Mouse (Mus musculus) stomach, postnatal 0 days (tissue): ENCODE results near the gene Unc45b. TPM values are rescaled to one million over a fixed set of nuclear protein-coding genes. Genes with fewer than 3 reads are reported as not detected.
A peak's percentile ranks its signal among the peaks of the same experiment; 100 is the strongest.

Experiments used
- ATAC-seq: fragments of 200-750 bp; cut with Nextera tagmentation; 2 replicates; pipeline ENCODE4 v1.8.0; 2017; ENCODE audit not compliant: low FRiP score, low TSS enrichment
- DNase-seq: peaks from one replicate; pipeline ENCODE4 v3.0.0-alpha.2; 2016; ENCODE audit warnings: low spot score
- H3K27ac ChIP-seq: fragments of 300-500 bp; sonication (generic); replicated peaks from 2 replicates; pipeline ENCODE4 v1.5.1; 2014; ENCODE audit warnings: mild to moderate bottlenecking, control low read depth
- H3K27me3 ChIP-seq: fragments of 300-500 bp; sonication (generic); 2 replicates; pipeline ENCODE4 v1.6.1; 2014; ENCODE audit warnings: low read length; ENCODE audit not compliant: control insufficient read depth, insufficient read depth
- H3K36me3 ChIP-seq: fragments of 300-500 bp; sonication (generic); 2 replicates; pipeline ENCODE4 v1.6.1; 2014; ENCODE audit warnings: low read length, mixed read lengths; ENCODE audit not compliant: control insufficient read depth, insufficient read depth
- H3K4me1 ChIP-seq: fragments of 300-500 bp; sonication (generic); replicated peaks from 2 replicates; pipeline ENCODE4 v1.6.1; 2014; ENCODE audit warnings: antibody characterized with exemption; ENCODE audit not compliant: control insufficient read depth, insufficient read depth
- H3K4me2 ChIP-seq: fragments of 300-500 bp; sonication (generic); replicated peaks from 2 replicates; pipeline ENCODE4 v1.6.1; 2014; ENCODE audit warnings: low read depth, mild to moderate bottlenecking, control low read depth, moderate library complexity
- H3K4me3 ChIP-seq: fragments of 300-500 bp; sonication (generic); 2 replicates; pipeline ENCODE4 v1.5.1; 2014; ENCODE audit warnings: low read depth, low read length, control low read depth
- H3K9ac ChIP-seq: fragments of 300-500 bp; sonication (generic); 2 replicates; pipeline ENCODE4 v1.6.1; 2014; ENCODE audit warnings: mild to moderate bottlenecking, low read length, control low read depth, mixed read lengths
- H3K9me3 ChIP-seq: fragments of 300-500 bp; sonication (generic); 2 replicates; pipeline ENCODE4 v1.6.1; 2016; ENCODE audit warnings: low read length; ENCODE audit not compliant: control insufficient read depth
- CTCF ChIP-seq: IDR thresholded peaks from 2 replicates; pipeline ENCODE4 v1.5.1; 2016; ENCODE audit warnings: antibody characterized with exemption, low read depth, mild to moderate bottlenecking, moderate library complexity
- EP300 ChIP-seq: optimal IDR thresholded peaks from 2 replicates; pipeline ENCODE3; 2016; ENCODE audit warnings: antibody characterized with exemption
- WGBS: fragments of 180-500 bp; shearing (Covaris S2); extraction: QIAGEN DNeasy Blood & Tissue Kit; methylation state at CpG from one replicate; pipeline ENCODE4 v1.1.7; 2014; 5-methylcytosine and 5-hydroxymethylcytosine counted together
- polyA plus RNA-seq: library from polyadenylated mRNA; unstranded; fragments of >200 nt; fragmentation: Nextera tagmentation; extraction: Ambion mirVana; gene quantifications from 2 replicates; pipeline ENCODE4 v1.2.1, GENCODE M21; 2015

The Unc45b gene
- 0.99 and 1.2 TPM in 2 replicates for polyA plus RNA-seq

DNA sequence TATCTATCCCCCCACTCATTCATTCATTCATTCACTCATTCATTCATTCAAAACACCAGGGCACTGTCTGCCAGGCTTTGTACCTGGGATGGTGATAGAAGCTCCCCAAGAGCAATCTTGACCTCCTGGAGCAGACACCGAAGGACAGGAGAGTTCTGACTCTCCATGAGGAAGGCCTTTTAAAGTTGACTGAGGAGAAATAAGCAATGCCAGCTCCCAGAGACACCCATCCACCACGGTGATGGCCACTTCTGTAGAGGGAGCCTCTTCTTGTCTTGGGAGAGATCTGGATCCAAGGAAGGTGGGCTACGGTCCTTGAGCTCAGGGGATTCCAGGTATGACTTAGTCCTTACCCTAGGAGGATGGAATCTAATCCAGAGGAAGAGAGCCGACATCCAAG lies at the start of gene Unc45b:
Unc45b (plus strand) TSS at position 301 of the 400 bp plus-strand sequence.
- TF ChIP-seq CTCF = no peak
- WGBS = 74% methylated on average over 4 of the region's 4 CpGs
- DNase-seq (no peak), ATAC-seq (no peak)
- Histone ChIP-seq H3K9ac (no peak within 1 kb of the TSS), H3K36me3 (no peaks in the 10 kb centered on the region; the same call in 1 of the 2 replicates), H3K27me3 (no peaks in the 10 kb centered on the region), H3K4me1 (peaks cover 3% of the 10 kb centered on the region), H3K4me3 (no peak within 1 kb of the TSS), H3K27ac (no peak within 1 kb of the TSS), H3K9me3 (no peaks in the 10 kb centered on the region), H3K4me2 (no peak within 1 kb of the TSS)

GRCm38 (mm10) chr11:82860759-82861158 lies 49.6 kb upstream of the Unc45b start:
- Histone ChIP-seq H3K27me3 (no peaks in the 10 kb centered on the region), H3K27ac (peak overlapping the region; percentile 63), H3K4me3 (no peak overlapping the region), H3K9me3 (no peaks in the 10 kb centered on the region), H3K36me3 (no peaks in the 10 kb centered on the region), H3K4me2 (no peak overlapping the region), H3K9ac (no peak overlapping the region), H3K4me1 (peaks cover 3% of the 10 kb centered on the region; the same call in 1 of the 2 replicates)
- 78% methylated on average over 6 of the region's 6 CpGs for WGBS
- peak; percentile 61 for DNase-seq
- ATAC-seq = peak; percentile 83
- no peak for TF ChIP-seq CTCF
- TF ChIP-seq EP300 = no peak

DNA sequence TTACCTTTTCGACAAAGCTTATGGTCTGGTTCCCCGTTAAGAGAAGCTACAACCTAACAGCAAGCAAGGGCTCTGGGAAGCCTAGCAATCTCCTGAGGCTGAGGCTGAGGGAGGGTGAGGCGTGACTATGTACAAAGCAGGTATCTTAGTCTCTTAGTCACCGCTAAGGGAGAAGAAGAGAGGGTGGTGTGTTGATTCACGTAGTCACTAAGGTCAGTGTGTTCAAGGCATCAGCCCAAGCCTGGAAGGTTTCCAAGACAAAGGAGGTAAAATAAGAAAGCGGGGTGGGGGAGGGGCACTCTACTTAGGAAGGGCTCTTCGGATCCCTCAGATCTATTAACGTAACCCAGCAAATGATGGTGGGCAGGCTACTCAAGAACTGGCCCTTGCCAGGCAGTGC lies 48.8 kb upstream of the Unc45b start:
- TF ChIP-seq CTCF (no peak), EP300 (no peak)
- DNase-seq (peak; percentile 77), ATAC-seq (peak; percentile 90)
- H3K9ac ChIP-seq = no peak overlapping the region
- 39% methylated on average over 8 of the region's 8 CpGs for WGBS
- H3K27me3 ChIP-seq = no peaks in the 10 kb centered on the region
- no peak overlapping the region for H3K4me2 ChIP-seq
- no peaks in the 10 kb centered on the region for H3K4me1 ChIP-seq
- peak overlapping the region; percentile 66 for H3K27ac ChIP-seq
- no peaks in the 10 kb centered on the region for H3K36me3 ChIP-seq
- no peak overlapping the region for H3K4me3 ChIP-seq
- no peaks in the 10 kb centered on the region for H3K9me3 ChIP-seq

GRCm38 (mm10) chr11:82862638-82863037 lies 47.7 kb upstream of the Unc45b start:
- Histone ChIP-seq H3K9me3 (no peaks in the 10 kb centered on the region), H3K27ac (no peak overlapping the region), H3K4me2 (no peak overlapping the region), H3K4me3 (no peak overlapping the region), H3K27me3 (no peaks in the 10 kb centered on the region), H3K4me1 (no peaks in the 10 kb centered on the region), H3K36me3 (no peaks in the 10 kb centered on the region), H3K9ac (no peak overlapping the region)
- ATAC-seq (no peak), DNase-seq (no peak)
- TF ChIP-seq EP300 = no peak
- 80% methylated on average over 9 of the region's 9 CpGs for WGBS

DNA sequence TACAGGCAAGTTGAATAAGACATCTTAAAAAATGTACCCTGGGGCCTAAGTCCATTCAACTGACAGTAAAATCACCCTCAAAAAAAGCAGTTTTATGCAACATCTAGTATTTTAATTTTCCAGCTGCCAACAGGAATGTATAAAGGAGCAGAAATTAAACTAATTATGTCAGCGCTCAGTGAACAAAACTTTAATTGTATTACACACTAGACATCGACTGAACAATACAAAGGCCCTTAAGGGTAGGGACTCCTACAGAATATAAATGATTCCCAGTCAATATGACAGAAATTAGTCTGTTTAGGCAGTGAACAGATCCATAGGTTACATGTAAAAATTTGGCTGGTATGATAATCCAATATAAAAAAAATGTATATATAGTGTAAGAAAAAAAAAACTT lies 47.3 kb upstream of the Unc45b start:
- DNase-seq (no peak), ATAC-seq (no peak)
- Histone ChIP-seq H3K4me1 (no peaks in the 10 kb centered on the region), H3K9ac (no peak overlapping the region), H3K27me3 (no peaks in the 10 kb centered on the region), H3K4me2 (no peak overlapping the region), H3K4me3 (no peak overlapping the region), H3K27ac (no peak overlapping the region), H3K9me3 (no peaks in the 10 kb centered on the region), H3K36me3 (no peaks in the 10 kb centered on the region)
- WGBS = 61% methylated on average over 2 of the region's 2 CpGs
- no peak for TF ChIP-seq EP300
- no peak for TF ChIP-seq CTCF

DNA sequence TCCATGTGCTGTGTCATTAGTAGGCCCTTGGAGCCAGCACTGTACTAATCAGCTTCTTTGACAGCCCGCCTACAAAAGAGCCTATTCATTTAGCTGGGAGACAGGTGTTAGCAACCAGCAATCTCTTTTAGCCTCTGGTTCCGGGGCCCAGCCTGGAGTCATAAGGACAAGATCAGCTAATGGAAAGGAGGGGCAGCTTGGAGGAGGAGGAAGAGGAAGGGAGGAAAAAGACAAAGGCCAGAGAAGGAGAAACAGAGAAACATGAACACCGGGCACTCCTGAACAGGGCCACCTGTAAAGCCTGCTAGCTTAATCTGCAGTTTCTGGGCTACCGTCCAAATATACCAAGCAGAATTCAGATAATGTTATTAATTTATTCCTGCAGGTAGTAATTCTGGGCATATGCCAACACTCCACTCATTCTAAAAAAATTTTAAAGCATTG lies 46.8 kb upstream of the Unc45b start:
- ATAC-seq = peak; percentile 50; the same call in 1 of the 2 replicates
- H3K9ac ChIP-seq = no peak overlapping the region
- H3K9me3 ChIP-seq = no peaks in the 10 kb centered on the region
- no peaks in the 10 kb centered on the region for H3K36me3 ChIP-seq
- peak overlapping the region; percentile 61 for H3K27ac ChIP-seq
- TF ChIP-seq EP300 (no peak), CTCF (no peak)
- peak; percentile 54 for DNase-seq
- no peaks in the 10 kb centered on the region for H3K27me3 ChIP-seq
- 32% methylated on average over 4 of the region's 4 CpGs for WGBS
- H3K4me2 ChIP-seq = no peak overlapping the region
- no peak overlapping the region for H3K4me3 ChIP-seq
- H3K4me1 ChIP-seq = no peaks in the 10 kb centered on the region
